Mouse (Mus musculus) heart, embryonic 16.5 days (tissue): ENCODE measurements around the gene Syt5. TPM values are rescaled to one million over a fixed set of nuclear protein-coding genes. Genes with fewer than 3 reads are reported as not detected.
"Not testable (repeated sequence)": the region's sequence is repeated elsewhere in the genome, so short reads cannot be mapped to it uniquely, and the experiment has no call there.

Experiments
- ATAC-seq: fragments of 200-750 bp; cut with Nextera tagmentation; replicated peaks from 2 replicates; pipeline ENCODE4 v1.8.0; 2017; ENCODE audit warnings: moderate number of reproducible peaks; ENCODE audit not compliant: insufficient read depth, low FRiP score; ENCODE audit errors: extremely low read depth
- H3K27ac ChIP-seq: fragments of 300-500 bp; sonication (generic); 2 replicates; pipeline ENCODE4 v1.5.1; 2014; ENCODE audit warnings: mild to moderate bottlenecking, low read length, control low read depth, moderate library complexity
- H3K27me3 ChIP-seq: fragments of 300-500 bp; sonication (generic); 2 replicates; pipeline ENCODE4 v1.6.1; 2014; ENCODE audit warnings: low read length, mixed read lengths; ENCODE audit not compliant: control insufficient read depth, insufficient read depth
- H3K36me3 ChIP-seq: fragments of 300-500 bp; sonication (generic); 2 replicates; pipeline ENCODE4 v1.6.1; 2014; ENCODE audit not compliant: control insufficient read depth, insufficient read depth
- H3K4me1 ChIP-seq: fragments of 300-500 bp; sonication (generic); 2 replicates; pipeline ENCODE4 v1.6.1; 2014; ENCODE audit warnings: low read length, mixed read lengths; ENCODE audit not compliant: control insufficient read depth, insufficient read depth
- H3K4me2 ChIP-seq: fragments of 300-500 bp; sonication (generic); 2 replicates; pipeline ENCODE4 v1.6.1; 2014; ENCODE audit warnings: low read depth, mild to moderate bottlenecking, control low read depth, low read length
- H3K4me3 ChIP-seq: fragments of 300-500 bp; sonication (generic); 2 replicates; pipeline ENCODE4 v1.5.1; 2014; ENCODE audit warnings: mild to moderate bottlenecking, control low read depth, low read length
- H3K9ac ChIP-seq: fragments of 300-500 bp; sonication (generic); 2 replicates; pipeline ENCODE4 v1.6.1; 2014; ENCODE audit warnings: low read length, control low read depth
- H3K9me3 ChIP-seq: fragments of 300-500 bp; sonication (generic); replicated peaks from 2 replicates; pipeline ENCODE4 v1.6.1; 2016; ENCODE audit warnings: low read length; ENCODE audit not compliant: control insufficient read depth
- WGBS: fragments of 180-500 bp; shearing (Covaris S2); extraction: QIAGEN DNeasy Blood & Tissue Kit; methylation state at CpG from one replicate; pipeline ENCODE4 v1.1.7; 2014; 5-methylcytosine and 5-hydroxymethylcytosine counted together
- polyA plus RNA-seq: library from polyadenylated mRNA; unstranded; fragments of >200 nt; fragmentation: Nextera tagmentation; extraction: Ambion mirVana; gene quantifications from 2 replicates; pipeline ENCODE4 v1.2.1, GENCODE M21; 2015

Syt5 gene
- 1.9 and 3.4 TPM in 2 replicates for polyA plus RNA-seq

DNA sequence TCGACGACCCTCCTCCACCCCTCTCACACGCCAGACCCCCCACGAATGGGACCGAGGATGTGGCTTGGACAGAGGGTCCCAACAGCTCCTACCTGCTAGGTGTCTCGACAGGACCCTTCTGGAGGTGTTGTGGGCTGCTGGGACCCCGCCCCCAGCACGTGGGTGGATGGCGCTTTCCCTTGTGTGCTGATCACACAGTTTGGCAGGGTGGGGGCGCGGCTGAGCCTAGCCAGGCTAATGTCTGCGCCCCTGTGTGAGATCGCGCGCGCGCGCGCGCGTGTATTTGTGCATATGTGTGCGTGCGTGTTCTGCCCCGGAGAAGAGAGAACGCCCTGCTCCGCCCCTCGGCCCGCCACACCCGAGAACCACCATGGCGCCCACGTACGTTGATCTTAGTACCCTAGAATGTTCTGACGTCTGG, at the start of gene Syt5:
Gene Syt5 (minus strand): TSS at position 321 of the 421 bp plus-strand sequence.
- H3K27ac ChIP-seq: no peak within 1 kb of the TSS
- no peaks in the 10 kb centered on the region for H3K9me3 ChIP-seq
- H3K4me3 ChIP-seq: peak within 1 kb of the TSS; percentile 34
- ATAC-seq: no peak
- peak within 1 kb of the TSS; percentile 12; the same call in 1 of the 2 replicates for H3K9ac ChIP-seq
- H3K36me3 ChIP-seq: no peaks in the 10 kb centered on the region
- 8% methylated on average over 33 of the region's 33 CpGs for WGBS
- H3K4me2 ChIP-seq: peak within 1 kb of the TSS; percentile 55
- H3K27me3 ChIP-seq: peaks cover 11% of the 10 kb centered on the region
- 0 out of 2 replicates have a peak, but pooled peaks cover 3% of the 10 kb centered on the region for H3K4me1 ChIP-seq

DNA sequence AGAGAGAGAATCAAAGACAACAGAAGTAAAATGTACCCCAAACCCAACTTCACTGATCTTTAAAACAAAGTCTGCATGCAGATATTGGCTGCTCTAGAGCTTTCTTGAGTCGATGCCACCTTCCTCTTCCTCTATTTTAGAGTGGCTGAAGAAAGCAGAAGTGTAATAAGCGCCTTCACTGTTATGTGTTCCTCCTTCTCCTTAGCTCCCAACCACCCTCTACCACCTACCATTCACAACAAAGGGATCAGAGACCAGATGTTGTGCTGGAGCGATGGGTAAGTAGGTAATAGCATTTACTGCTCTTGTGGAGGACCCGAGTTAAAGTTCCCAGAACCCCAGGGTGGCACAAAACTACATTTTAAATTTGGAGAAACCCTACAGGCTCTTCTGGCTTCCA, 49.7 kb upstream of the Syt5 start:
- H3K27ac ChIP-seq, H3K9ac ChIP-seq, H3K9me3 ChIP-seq, H3K4me3 ChIP-seq, H3K27me3 ChIP-seq, ATAC-seq, H3K4me2 ChIP-seq, H3K4me1 ChIP-seq, H3K36me3 ChIP-seq: not testable (repeated sequence)
- WGBS: 52% methylated on average over 4 of the region's 4 CpGs

DNA sequence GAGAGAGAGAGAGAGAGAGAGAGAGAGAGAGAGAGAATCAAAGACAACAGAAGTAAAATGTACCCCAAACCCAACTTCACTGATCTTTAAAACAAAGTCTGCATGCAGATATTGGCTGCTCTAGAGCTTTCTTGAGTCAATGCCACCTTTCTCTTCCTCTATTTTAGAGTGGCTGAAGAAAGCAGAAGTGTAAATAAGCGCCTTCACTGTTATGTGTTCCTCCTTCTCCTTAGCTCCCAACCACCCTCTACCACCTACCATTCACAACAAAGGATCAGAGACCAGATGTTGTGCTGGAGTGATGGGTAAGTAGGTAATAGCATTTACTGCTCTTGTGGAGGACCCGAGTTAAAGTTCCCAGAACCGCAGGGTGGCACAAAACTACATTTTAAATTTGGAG, 34.1 kb upstream of the Syt5 start:
- not testable (repeated sequence) for ATAC-seq, H3K27ac ChIP-seq, H3K9ac ChIP-seq, H3K36me3 ChIP-seq, H3K4me3 ChIP-seq, H3K9me3 ChIP-seq, H3K27me3 ChIP-seq, H3K4me1 ChIP-seq, H3K4me2 ChIP-seq
- WGBS: 78% methylated on average over 3 of the region's 3 CpGs

DNA sequence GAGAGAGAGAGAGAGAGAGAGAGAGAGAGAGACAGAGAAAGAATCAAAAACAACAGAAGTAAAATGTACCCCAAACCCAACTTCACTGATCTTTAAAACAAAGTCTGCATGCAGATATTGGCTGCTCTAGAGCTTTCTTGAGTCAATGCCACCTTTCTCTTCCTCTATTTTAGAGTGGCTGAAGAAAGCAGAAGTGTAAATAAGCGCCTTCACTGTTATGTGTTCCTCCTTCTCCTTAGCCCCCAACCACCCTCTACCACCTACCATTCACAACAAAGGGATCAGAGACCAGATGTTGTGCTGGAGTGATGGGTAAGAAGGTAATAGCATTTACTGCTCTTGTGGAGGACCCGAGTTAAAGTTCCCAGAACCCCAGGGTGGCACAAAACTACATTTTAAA, 25.0 kb upstream of the Syt5 start:
- H3K27ac ChIP-seq, H3K36me3 ChIP-seq, H3K27me3 ChIP-seq, H3K9me3 ChIP-seq, ATAC-seq, H3K4me1 ChIP-seq, H3K4me2 ChIP-seq, H3K4me3 ChIP-seq, H3K9ac ChIP-seq: not testable (repeated sequence)
- WGBS: 55% methylated on average over 2 of the region's 2 CpGs

DNA sequence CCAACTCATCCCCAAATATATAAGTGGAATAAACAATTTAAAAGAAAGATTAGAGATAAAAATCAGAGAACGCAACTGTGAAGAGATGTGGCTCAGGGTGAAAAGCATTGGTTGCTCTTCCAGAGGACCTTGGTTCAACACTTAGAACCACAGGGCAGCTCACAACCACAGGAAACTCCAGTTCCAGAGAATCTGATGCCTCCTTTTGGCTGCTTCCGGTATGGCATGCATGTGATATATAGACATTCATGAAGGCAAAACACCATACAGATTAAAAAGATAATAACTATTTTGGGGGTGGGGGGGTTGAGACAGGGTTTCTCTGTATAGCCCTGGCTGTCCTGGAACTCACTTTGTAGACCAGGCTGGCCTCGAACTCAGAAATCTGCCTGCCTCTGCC, 15.3 kb upstream of the Syt5 start:
- no peak overlapping the region for H3K4me2 ChIP-seq
- H3K36me3 ChIP-seq: no peaks in the 10 kb centered on the region
- no peaks in the 10 kb centered on the region for H3K4me1 ChIP-seq
- H3K27me3 ChIP-seq: 0 out of 2 replicates have a peak, but pooled peaks cover under 1% of the 10 kb centered on the region
- no peak overlapping the region for H3K9ac ChIP-seq
- H3K27ac ChIP-seq: no peak overlapping the region
- H3K4me3 ChIP-seq: no peak overlapping the region
- WGBS: 81% methylated on average over 3 of the region's 3 CpGs
- ATAC-seq: no peak
- H3K9me3 ChIP-seq: no peaks in the 10 kb centered on the region

DNA sequence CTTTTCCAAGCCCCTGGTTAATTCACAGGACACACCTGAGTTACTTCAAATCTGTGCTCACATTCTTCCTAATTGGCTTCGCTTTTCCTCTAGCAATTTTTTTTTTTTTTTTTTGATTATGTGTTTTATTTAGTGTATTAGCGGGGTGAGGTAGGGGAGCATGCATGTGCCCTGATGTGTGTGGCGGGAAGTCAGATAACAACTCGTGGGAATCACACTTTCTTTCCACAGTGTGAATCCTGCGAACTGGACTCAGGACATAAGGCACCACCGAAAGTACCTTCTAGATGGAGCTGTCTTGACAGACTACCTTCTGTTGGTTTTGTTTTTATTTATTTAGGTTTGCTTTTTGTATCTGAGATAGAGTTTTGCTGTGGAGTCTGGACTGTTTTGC, 9.8 kb upstream of the Syt5 start:
- WGBS: 60% methylated on average over 6 of the region's 6 CpGs
- H3K27ac ChIP-seq: no peak overlapping the region
- H3K4me1 ChIP-seq: no peaks in the 10 kb centered on the region
- no peak overlapping the region for H3K4me3 ChIP-seq
- no peak overlapping the region for H3K4me2 ChIP-seq
- H3K9ac ChIP-seq: no peak overlapping the region
- H3K27me3 ChIP-seq: peaks cover 6% of the 10 kb centered on the region
- no peak for ATAC-seq
- no peaks in the 10 kb centered on the region for H3K9me3 ChIP-seq
- no peaks in the 10 kb centered on the region for H3K36me3 ChIP-seq

DNA sequence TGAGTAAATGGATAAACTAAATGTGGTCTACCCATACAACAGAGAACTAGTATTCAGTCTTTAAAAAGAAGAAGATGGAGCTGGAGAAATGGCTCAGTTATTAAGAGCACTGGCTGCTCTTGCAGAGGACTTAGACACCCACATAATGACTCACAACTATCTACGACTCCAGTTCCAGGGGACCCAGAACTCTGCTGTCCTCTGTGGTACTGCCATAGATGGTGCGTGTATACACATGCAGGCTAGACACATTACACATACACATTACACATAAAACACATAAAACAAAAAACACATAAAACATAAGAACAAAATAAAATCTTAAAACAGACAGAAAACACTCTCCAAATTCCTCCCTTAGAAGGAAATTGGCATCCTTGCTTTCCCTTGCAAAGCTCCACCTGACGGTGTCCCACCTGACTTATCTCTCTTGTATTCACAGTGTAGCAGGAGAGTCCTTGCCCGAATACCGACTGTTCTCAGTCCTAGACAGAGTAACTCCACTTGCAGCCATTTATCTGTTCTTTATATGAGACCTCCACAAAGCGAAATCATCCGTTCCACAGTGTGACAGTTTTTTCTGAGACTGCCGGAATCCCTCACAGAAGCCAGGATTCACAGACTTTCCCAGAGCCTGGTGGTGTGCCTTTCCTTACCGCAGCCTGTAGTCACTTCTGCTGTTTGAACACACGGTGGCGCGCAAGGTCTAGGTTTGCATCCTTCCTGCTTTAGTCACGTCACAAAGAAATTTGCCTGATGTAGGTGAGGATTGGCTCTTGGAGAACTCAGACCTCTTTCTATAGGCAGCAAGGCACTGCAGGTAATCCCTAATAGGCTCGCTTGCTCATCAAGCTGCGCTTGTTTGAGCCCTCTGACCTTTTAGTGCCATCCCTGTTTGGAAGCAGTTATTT, 9.2 kb upstream of the Syt5 start:
- peak; percentile 78 for ATAC-seq
- Histone ChIP-seq H3K4me1 (no peaks in the 10 kb centered on the region), H3K9me3 (no peaks in the 10 kb centered on the region), H3K36me3 (no peaks in the 10 kb centered on the region), H3K27me3 (peaks cover 6% of the 10 kb centered on the region), H3K9ac (no peak overlapping the region), H3K27ac (no peak overlapping the region), H3K4me3 (no peak overlapping the region), H3K4me2 (no peak overlapping the region)
- 17% methylated on average over 15 of the region's 15 CpGs for WGBS

DNA sequence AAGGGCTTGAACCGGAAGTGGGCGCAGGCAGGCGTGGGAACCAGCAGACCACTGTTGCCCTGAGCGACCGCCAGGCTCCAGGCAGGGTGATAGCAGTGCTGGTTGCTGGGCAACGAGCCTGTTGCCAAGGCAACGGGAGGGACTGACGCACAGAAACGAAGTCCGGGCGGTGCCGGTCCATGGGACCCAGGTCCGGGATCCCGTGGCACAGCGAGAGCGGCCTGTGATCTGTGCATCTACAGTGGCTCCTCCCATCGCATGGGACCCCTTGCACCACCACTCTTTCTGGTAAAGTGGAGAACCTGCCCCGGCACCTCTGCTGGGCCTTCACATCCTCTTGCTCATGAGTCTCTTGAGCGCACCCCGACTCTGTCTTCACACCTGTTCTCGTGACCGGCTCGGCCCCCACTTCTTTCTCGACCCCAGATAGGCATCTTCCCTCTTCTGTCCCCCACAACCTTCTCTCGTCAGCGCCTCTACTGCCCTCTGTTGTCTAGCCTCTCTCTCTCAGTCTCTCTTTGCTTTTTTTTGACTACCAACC, 680 bp downstream of the Syt5 start:
- H3K4me3 ChIP-seq: peak overlapping the region; percentile 20
- peak overlapping the region; percentile 55 for H3K4me2 ChIP-seq
- WGBS: 3% methylated on average over 26 of the region's 26 CpGs
- peak; percentile 60 for ATAC-seq
- no peaks in the 10 kb centered on the region for H3K9me3 ChIP-seq
- no peak overlapping the region for H3K27ac ChIP-seq
- no peaks in the 10 kb centered on the region for H3K36me3 ChIP-seq
- H3K27me3 ChIP-seq: peaks cover 11% of the 10 kb centered on the region
- 0 out of 2 replicates have a peak, but pooled peaks cover 3% of the 10 kb centered on the region for H3K4me1 ChIP-seq
- no peak overlapping the region for H3K9ac ChIP-seq

DNA sequence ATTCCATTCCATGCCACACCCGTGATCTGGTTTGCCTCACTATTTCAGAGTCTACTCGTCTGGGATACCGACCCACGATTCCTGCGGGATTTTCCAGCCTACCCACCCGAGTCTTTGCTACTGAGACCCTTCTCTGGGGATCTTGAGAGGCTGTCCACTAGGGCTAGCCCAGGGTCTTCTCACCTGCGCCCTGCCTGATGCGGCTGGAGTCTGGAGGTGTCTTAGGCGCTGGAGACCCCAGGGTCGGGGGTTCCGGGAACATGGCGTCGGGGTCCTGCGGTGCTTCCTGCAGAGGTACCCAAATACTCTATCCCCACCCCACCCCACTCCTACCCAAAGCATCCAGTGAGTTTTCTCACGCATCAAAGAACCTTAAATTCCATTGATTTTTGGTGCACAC, 1.3 kb downstream of the Syt5 start:
- Histone ChIP-seq H3K27ac (no peak overlapping the region), H3K9me3 (no peaks in the 10 kb centered on the region), H3K4me2 (no peak overlapping the region), H3K4me1 (0 out of 2 replicates have a peak, but pooled peaks cover 3% of the 10 kb centered on the region), H3K4me3 (no peak overlapping the region), H3K9ac (no peak overlapping the region), H3K27me3 (peaks cover 11% of the 10 kb centered on the region), H3K36me3 (no peaks in the 10 kb centered on the region)
- no peak for ATAC-seq
- 70% methylated on average over 15 of the region's 15 CpGs for WGBS
